Mouse (Mus musculus) cerebellum, postnatal 14 days (tissue): ENCODE results near the gene Zfc3h1.

Source experiments
- DNase-seq, 2 experiments: peaks; one replicate each; pipeline ENCODE4 v3.0.0; 2021; ENCODE audit warnings: mixed read lengths in 2 of 2

Gene Zfc3h1

DNA sequence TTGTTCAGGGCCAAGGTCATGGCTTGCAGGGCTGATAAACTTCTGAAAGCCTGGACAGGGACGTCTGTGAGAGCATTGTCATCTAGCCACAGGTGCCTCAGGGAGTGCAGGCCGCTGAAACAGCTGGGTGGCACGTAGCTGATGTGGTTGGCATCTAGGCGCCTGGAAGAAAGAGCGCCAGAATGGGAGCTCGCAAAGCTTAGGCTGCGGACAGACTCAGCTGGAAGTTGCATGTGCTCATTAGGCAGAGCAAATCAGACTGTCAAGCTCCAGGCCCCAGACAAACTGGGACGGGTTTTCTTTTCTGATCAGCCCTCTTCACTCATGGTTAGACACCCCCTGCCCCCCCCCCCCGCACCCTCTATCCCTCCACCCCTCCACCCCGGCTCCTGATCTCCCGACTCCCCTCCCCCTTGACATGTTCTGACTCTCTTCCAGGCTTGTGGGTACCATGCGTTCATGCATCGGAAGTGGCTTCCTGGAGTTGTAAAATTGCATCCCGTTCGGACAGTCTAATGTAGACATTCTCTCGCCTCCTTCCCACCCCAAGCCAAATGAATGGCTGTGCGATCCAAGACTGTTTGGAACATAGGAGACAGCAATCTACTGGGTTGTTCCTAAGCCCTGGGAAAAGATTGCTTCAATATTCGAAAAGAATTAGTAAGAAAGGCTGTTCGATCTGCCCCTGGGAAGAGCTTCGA lies 93.8 kb downstream of the Zfc3h1 start:
- peak; percentile 39 to 43 for DNase-seq
